Mouse (Mus musculus): ENCODE measurements at regions not wholly inside any gene's neighbourhood (a gene's known extent, or its start where the extent isn't known, plus 50 kb on each side); places are given as distances from the start of the nearest gene placed in this dataset.
"Not testable (repeated sequence)": the region's sequence is repeated elsewhere in the genome, so short reads cannot be mapped to it uniquely, and the experiment has no call there.

DNA sequence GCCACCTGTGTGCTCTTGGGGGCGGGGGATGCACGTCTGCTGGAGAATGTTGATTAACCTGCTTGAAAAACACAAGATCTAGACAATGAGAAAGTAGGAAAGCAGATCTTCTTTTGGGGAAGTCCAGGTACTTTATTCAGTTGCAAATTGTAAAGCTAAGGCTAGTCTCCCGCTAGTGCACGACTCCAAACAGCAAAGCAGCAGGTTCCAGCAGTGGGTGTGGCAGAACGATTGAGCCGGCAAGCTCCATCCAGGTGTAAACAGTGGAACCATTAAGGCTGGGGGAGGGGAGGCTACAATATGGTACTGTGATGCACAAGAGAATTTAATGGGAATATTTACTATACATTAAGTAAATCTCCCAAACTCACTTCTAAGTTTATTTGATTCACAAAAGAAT, 448.6 kb upstream of the Cobl start:
- DNase-seq (ENCODE audit: low spot score): not testable (repeated sequence)

DNA sequence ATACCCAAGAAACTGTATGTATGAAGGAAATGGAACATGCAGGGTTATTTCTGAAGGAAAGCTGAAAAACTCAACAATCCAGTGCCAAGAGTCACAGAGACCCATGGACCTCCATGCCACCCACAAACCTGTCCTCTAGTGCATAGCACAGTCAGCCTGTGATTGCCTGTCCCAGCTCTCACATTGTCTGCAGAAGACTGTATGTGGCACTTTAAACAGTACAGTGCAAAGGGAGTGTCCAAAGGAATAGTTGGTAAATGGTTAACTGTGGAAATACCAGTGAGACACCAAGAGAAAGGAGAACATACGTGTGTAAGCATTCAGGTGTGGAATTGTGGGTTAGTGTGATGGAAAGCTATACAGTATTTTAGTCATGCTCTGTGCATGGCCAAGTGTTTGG, 409.0 kb upstream of the Cobl start:
- DNase-seq (ENCODE audit: low spot score): no peak

DNA sequence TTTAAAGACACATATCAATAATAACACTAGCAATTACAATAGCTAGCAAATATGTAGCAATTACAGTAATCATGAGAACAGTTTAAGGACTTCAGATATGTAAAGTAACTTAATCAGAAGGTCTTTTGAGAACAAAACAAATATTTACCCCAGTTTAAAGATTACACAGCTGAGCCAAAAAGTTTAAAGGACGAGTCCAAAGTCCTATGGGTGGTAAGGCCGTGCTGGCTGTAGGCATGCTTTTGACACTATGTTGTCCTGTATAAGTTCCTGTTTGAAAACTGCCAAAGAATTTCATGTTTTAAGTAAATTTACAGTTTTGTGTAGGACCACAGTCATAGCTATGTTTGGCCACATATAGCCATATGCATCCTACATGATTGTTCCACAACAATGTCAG, 408.0 kb upstream of the Cobl start:
- DNase-seq (ENCODE audit: low spot score): no peak

DNA sequence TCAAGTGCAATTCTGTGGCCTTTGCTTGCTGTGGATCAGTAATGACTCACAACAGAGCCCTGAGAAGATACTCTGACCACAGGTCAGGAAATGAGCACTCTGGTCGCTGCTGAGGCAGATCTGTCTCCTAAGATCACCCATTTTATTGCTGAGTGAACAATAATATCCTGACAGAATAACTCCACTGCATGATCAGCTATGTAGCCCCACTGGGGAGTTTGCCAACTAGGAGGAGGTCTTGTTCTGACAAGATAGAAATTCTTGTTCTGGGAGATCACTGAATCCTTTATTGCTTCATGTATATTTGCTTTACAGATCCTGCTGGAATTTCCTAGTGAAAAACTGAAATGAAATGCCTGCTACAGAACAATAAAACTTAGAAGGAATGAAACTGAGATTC, 407.6 kb upstream of the Cobl start:
- no peak for DNase-seq (ENCODE audit: low spot score)

DNA sequence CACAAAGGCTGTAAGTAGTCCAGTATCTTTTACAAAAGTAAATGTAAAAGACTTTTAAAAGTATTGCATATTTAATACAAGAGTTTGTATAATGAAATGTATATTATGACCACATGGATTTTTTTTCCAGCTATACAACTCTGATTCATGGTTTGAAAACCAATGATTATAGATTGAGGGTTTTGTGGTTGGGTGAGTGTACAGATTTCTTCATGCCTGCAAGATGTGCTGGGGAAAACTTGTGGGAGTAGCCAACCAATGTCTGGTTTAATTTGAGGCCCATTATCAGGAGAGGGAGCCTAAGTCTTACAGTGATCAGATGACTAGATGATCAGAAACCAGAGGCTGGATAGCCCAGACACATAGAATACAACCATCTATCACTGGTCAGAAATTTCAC, 402.8 kb upstream of the Cobl start:
- DNase-seq (ENCODE audit: low spot score): no peak

DNA sequence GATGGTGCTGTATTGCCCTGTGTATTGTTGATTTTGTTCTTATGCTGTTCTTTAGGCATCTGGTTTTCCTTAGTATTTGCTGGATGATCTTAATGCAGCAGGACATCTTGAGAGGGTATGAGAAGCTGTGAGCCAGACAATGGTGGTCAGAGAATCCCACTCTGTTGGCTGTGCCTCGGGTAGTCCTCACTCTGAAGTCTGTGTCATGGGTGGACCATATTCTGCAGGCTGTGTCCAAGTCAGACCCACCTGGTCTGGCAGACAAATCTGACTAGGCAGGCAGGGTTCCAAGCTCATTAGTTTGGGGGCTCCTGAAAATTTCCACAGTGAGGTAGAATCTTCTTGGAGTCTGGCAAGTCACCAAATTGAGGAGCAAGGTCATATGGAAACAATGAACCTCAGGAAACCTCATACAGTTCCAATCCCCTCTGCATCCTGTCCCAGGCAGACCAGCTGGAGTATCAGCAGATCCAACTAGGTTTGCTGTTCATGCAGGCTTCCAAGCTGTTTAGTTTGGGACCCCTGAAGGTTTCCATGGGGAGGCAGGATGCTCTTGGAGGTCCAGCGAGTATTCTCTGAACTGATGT, 400.4 kb upstream of the Cobl start:
- no peak for DNase-seq (ENCODE audit: low spot score)

DNA sequence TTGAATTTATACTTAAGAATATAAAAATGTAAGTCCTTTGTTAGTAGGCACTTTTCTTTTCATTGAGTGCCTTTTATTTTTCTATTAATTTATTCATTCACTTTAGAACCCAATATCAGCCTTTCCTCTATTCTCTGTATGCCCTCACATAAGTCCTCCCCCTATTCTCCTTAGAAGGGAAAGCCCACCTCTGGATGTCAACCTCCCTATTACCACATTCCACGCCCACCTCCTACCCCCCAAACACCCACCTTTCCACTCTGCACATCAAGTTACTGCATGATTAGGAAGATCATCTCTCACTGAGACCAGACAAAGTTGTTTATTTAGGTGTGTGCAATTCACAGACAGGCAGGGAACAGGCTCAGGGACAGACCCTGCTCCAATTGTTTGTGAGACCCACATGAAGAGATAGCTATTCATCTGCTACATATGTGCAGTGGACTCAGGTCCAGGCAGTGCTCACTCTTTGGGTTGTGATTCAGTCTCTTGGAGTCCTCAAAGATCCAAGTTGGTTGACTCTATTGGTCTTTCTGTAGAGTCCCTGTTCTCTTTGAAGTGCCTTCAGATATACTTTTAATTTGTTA, 394.7 kb upstream of the Cobl start:
- no peak for DNase-seq (ENCODE audit: low spot score)

DNA sequence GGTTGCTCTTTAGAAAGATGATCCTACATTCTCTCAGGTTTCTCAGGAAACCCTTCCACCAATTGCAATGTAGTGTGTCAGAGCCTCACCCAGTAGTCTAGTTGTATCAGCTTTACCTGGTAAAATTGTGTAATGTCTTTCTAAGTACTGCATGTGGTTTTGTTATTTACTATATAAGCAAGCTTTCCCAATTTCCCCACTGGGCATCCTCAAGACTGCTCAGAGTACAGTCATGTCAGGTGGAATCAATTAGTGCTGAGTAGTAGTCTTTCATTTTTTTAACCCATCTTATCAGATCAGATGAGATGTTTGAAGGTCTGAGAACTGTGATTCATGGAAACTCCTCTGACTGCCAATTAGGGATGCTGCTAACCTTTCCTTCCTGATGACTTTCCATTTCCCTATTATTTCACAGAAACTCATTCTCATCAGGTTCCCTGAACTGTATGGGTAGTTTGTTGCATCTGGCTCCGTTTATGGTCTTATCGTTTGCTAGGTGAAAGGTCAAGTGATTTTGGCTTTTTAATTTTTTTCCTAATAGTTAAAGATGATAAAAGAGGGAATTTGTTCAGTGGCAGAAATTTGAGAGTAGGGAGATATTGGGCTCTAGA, 393.6 kb upstream of the Cobl start:
- no peak for DNase-seq (ENCODE audit: low spot score)

DNA sequence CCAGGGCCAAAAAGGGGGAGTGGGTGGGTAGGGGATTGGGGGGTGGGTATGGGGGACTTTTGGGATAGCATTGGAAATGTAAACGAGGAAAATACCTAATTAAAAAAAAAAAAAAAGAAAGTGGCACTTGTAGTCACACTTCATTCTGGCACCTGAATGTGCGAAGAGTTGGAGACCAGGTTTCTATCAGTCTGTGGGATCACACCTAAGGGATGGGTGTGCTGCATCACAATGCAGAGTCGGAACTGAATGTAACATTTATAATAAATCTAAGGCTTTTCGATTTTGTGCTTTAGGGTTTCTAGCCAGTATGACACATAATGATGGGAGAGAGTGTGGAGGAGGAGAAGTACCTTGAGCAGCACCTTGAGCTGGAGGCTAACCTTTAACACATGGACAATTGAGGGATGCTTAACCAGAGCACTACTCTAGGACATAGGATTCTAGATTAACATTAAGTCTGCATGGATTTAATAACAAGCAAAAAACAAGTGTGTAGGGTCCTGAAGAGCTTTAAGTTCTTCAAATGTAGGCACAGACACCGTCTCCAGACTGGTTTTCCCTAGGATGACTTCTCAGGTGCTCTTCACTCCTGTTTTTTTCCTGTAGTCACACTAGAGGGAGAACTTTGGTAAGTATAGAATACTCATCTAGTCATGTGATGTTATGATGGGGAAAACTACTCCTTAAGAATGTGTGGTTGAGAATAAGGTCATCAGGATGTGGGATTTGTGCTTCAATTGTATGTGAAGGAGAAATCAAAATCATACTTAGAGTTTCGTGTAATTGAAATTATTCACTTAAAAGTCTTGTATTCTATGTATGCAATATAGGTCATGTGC, 392.8 kb upstream of the Cobl start:
- DNase-seq (ENCODE audit: low spot score): no peak

DNA sequence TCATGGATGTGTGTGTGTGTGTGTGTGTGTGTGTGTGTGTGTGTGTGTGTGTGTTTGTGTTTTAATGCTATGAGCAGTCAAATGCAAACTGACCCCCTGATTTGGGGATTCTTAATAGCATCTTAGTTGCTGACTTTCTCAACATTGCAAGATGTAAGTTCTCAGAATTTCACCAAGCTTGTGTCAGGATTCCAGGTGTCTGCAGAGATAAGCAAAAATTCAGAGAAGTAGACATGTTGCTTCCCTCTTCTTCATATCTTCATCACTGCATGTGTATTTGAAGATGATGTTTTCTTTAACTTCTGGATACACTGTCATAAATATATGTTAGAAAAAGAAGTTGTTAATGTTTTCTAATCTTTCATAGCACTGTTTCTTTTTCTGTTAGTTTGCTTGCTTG, 383.0 kb upstream of the Cobl start:
- DNase-seq (ENCODE audit: low spot score): no peak

DNA sequence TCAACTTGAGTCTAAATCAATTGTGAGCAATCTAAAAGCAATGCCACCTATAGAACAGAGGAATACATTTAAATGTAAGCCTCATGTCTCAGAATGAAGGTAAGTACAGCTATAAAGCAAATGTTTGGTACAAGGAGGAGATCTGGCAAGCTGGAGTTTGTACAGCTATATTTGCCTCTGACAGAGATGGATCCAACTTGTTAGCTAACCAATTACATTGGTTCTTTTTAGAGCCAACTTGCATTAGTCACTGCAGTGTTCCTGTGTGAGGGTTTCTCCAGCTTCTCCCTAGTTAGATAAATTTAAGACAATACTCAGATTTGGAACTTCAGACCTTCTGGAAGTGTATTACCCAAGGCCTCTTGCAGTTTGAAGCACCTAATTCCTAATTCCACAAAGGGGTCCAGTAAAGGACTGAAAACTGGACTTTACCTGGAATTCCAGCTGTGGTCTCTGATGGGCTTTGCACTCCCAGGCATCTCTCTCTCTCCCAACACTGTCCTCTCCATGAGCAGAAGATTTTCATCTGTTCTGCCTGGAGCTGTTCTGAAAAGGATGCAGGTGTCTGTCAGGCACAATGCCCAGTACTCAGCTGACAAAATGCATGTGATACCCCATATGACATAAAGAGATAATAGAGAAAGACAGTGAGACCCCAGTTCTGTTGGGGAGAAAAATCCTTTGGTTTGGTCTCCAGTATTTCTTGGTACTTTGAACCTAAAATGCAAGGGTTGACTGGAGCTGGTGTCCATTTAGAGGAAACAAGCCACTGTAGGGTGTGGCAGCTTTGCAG, 379.1 kb upstream of the Cobl start:
- no peak for DNase-seq (ENCODE audit: low spot score)

DNA sequence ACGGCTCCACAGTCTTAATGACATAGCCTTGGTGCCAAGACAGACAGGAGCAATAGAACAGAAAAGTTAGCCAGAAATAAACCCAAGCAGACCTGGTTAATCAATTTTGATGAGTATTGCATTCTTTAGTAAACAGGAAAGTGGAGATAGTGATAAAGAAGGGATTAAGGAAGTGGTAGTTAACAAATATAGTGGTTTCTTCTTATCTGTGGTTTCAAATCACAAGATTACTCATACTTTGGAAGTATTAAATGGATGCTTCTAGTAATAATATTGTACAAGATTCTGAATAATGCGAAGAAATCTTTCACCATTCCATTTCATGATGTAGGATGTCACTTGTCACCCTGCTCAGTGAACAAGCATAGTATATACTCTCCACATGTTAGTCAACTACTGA, 376.6 kb upstream of the Cobl start:
- no peak for DNase-seq (ENCODE audit: low spot score)

DNA sequence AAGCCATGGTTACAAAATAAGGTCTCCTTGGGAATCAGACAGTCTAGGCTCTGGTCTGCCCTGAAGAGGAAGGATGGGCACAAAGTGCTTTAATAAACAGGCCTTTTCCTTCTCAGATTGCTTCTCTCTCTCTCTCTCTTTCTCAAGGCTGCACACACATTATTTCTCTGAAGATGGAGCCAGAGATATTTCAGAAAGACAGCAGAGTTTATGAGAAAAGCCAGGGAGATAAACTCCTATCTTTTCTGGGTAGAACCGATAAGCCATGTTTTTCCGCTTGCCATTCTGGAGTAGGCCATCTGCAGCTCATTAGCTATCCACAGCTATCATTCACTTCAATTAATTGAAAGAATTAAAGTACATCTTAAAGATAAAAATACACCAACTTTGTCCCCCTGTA, 373.2 kb upstream of the Cobl start:
- DNase-seq (ENCODE audit: low spot score): no peak

DNA sequence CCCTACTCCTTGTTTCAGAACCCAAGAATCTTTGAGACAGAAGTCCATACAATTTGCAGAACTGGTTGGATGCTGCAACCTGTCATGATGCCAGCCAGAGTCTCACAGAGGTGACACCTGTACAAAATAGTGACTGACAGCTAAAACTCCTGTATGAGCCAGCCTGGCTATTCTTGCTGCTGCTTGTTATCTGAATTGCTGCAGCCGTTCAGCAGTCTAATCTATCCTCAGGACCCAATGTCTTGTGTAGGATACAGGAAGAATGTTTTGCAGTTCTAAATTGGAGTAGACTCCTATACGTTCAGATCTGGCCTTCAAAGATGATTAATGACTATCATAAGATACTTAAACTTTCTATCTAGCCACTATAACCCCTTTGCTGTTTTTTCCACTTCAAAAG, 372.6 kb upstream of the Cobl start:
- no peak for DNase-seq (ENCODE audit: low spot score)

DNA sequence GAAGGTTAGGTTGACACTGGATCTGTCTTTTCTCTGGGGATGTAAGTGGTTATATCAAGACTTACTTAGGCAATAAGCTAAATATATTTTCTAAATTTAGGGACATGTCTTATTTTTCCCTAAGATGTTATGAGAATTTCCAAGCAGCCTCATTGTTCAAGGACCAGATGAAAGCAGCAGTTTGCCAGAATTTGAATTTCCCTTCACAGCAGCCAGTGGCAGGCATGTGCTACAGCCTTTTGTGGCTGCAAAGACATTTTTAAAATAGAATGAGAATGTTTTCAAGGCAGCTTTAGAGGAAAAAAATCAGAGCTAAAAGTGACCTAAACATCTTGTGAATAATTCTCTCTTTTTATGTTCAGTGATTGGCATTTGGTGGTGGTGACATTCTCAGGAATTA, 371.6 kb upstream of the Cobl start:
- DNase-seq (ENCODE audit: low spot score): no peak

DNA sequence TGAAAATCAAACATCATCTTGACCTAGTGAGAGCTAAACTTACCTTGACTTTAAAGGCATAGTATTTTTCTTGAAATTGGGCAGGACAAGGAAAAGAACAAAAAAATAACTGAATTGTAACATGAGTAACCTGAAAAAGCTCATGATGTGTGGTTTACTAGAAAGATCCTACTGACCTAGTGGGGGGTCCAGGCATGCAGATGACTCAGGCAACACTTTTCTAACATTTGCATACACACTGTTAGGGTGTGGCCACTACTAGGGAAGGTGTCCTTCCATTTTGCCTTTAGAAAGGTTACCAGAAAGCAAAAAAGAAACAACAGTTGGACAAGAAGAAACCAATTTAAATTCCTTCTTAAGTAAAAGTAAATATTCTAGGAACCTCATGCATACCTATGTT, 347.3 kb upstream of the Cobl start:
- no peak for DNase-seq (ENCODE audit: low spot score)

DNA sequence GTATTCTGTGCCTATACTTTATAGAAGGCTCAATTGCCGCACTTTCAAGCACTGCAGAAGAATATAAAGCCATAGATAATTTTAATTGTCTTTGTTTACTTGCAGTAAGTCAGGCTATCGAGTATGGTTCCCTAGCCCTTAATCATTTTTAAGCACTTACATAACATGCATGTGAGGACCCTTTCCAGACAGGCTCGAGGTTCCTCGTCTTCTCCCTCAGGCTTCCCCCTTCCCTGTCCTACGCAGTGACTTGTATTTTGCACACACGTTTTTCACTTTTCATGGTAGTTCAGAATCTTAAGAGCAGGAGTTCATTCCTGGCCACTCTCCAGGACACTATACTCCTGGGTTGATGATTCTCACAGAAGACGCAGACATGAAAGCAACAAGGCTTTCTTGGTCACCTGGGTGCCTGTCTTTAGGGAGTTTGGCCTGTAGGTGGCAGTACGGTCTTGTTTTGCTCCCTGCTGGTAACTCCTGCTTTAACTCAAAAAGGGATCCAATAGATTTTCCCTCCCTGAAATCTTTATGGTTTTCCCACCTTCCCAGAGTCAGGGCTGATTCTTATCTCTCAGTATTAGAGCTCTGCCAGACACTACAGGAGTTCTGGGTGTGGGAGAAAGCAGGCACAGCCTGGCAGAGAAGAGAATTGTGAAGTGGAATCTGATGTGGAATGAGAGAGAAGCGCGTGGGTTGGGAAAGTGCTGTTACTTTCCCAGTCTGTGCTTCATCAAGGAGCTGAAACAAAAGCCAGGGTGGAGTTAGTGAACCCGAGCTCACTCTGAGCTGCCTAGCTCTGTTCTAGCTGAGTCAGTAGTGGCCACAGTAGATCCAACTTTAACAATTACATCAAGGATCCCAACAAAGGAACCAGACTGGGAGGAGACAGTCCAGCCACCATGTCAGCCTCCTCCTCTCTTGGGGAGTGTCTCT, 346.5 kb upstream of the Cobl start:
- peak; percentile 70 for DNase-seq (ENCODE audit: low spot score)

All from ovary, postnatal 36 days (tissue).